Mouse (Mus musculus) layer of hippocampus, postnatal 36 days (tissue): Measurements from ENCODE around the gene Emc4. TPM values are rescaled to one million over a fixed set of nuclear protein-coding genes. Genes with fewer than 3 reads are reported as not detected.

Source experiments
- DNase-seq, 2 experiments: peaks; one replicate each; pipeline ENCODE4 v3.0.0; 2022
- total RNA-seq, 2 experiments: library from RNA; stranded (reverse); gene quantifications; 2 replicates each; pipeline ENCODE4 v1.2.3; 2021

Gene Emc4
- total RNA-seq, 2 experiments from 2014 or later, result 127 to 143 TPM

GRCm38 (mm10) chr2:112337211-112337610 lies 30.6 kb downstream of the Emc4 start:
- DNase-seq, result no peak

DNA sequence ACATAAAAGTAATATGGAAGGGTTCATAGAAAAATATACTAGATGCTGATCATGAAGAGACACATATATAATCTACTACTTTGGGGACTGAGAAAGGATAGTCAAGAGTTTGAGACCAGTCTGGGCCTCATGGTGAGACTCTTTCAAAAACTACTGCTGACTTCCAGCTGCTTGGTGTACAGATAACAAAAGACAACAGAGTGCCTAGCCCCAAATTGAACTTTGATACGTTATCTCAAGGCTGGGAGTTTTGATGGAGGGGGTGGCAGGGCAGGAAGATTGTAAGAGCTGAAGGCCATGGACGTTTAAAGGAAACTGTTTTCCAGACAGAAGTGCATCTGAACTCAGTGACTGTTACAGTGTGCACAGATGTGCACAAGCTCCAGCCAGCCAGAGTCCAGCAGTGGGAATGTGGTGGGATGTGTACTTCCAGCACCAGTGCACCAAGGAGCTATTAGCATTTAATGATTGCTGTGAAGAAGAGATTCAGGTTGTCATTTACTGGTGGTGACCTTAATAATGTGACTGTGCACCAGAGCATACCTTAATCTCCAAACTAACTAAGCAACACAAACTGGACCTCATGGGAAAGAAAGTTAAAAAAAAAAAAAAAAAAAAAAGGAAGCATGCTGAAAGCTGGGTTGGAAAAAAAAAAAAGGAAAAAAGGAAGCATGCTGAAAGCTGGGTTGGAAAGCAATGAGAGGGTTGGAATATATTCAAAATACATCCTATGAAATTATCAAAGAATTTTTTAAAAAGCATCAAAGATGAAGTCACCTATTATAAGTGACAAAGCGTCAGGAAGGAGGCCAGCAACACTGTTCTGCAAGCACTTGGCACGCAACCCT lies 35.6 kb downstream of the Emc4 start:
- no peak for DNase-seq

- DNase-seq, result no peak
Observed at GRCm38 (mm10) chr2:112328069-112328777, 39.6 kb downstream of the Emc4 start.

GRCm38 (mm10) chr2:112318905-112319304 lies 48.9 kb downstream of the Emc4 start:
- no peak for DNase-seq

- no peak for DNase-seq
Observed at GRCm38 (mm10) chr2:112318227-112318626, 49.6 kb downstream of the Emc4 start.

DNA sequence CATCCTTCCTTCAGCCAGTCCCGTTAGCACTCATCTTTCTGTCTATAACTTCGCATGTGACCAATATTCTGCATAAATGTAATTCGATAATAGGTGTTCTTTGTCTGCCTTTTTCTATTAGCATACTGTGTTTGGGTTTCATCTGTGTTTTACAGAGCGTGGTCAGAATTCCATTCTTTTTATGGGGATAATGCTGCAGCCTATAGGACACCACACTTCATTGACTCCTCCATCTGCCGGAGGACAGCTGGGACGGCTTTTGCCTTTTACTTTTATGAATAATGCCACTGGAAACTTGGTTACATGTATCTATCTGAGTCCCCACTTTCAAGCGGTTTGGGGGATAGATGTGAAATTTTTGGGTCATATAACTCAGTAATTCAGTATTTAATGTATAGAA lies 52.2 kb downstream of the Emc4 start:
- DNase-seq, result no peak

Other genes starting within 250 kb of the Emc4 start
- not detected for gene Olfr1316, start 233.1 kb downstream of the Emc4 start, total RNA-seq
- gene Olfr1317, start 227.7 kb downstream of the Emc4 start, total RNA-seq, result not detected
- gene Olfr1318, start 213.8 kb downstream of the Emc4 start, total RNA-seq, result not detected
- gene Lpcat4, start 128.6 kb downstream of the Emc4 start, total RNA-seq, result 10 to 100 TPM; 76.7 to 82.7 TPM
- gene Nutm1, start 108.7 kb downstream of the Emc4 start, total RNA-seq, result not detected
- 10 to 100 TPM; 52.2 to 54.7 TPM for gene Nop10, start 106.1 kb downstream of the Emc4 start, total RNA-seq
- gene Slc12a6, start 102.2 kb downstream of the Emc4 start, total RNA-seq, result 100 to 1,000 TPM; 107 to 114 TPM
- under 1 TPM; 0.73 to 0.80 TPM for gene Gm21985, start 101.7 kb downstream of the Emc4 start, total RNA-seq
- 10 to 100 TPM; 11.4 to 12.9 TPM for gene Katnbl1, start 11.2 kb upstream of the Emc4 start, total RNA-seq
- gene Emc7, start 87.0 kb upstream of the Emc4 start, total RNA-seq, result 10 to 100 TPM; 44.5 to 45.3 TPM
- 1 to 10 TPM; 6.6 to 8.8 TPM for gene Chrm5, start 112.7 kb upstream of the Emc4 start, total RNA-seq
- 10 to 100 TPM in 1 of 2 experiments, 1 to 10 TPM in 1; 9.7 to 10.6 TPM for gene Aven, start 124.9 kb upstream of the Emc4 start, total RNA-seq